Mouse (Mus musculus) limb, embryonic 10.5 days (tissue): ENCODE results near the gene Ppif. TPM values are rescaled to one million over a fixed set of nuclear protein-coding genes. Genes with fewer than 3 reads are reported as not detected.

Experiments used
- DNase-seq: peaks from one replicate; pipeline ENCODE4 v3.0.0-alpha.2; 2017; ENCODE audit warnings: low spot score
- H3K27ac ChIP-seq: fragments of 300-500 bp; sonication (generic); 2 replicates; pipeline ENCODE4 v1.5.1; 2016; ENCODE audit warnings: mild to moderate bottlenecking
- H3K27me3 ChIP-seq: fragments of 300-500 bp; sonication (generic); 2 replicates; pipeline ENCODE4 v1.6.1; 2016; ENCODE audit warnings: low read depth, mild to moderate bottlenecking; ENCODE audit not compliant: poor library complexity, severe bottlenecking
- H3K36me3 ChIP-seq: fragments of 300-500 bp; sonication (generic); 2 replicates; pipeline ENCODE4 v1.6.1; 2016; ENCODE audit warnings: mild to moderate bottlenecking, moderate library complexity
- H3K4me1 ChIP-seq: fragments of 300-500 bp; sonication (generic); 2 replicates; pipeline ENCODE4 v1.6.1; 2016
- H3K4me3 ChIP-seq: fragments of 300-500 bp; sonication (generic); 2 replicates; pipeline ENCODE4 v1.5.1; 2016; ENCODE audit warnings: mild to moderate bottlenecking, moderate library complexity
- H3K9me3 ChIP-seq: fragments of 300-500 bp; sonication (generic); replicated peaks from 2 replicates; pipeline ENCODE4 v1.6.1; 2016; ENCODE audit warnings: mild to moderate bottlenecking
- WGBS: fragments of 180-500 bp; shearing (Covaris S2); methylation state at CpG from one replicate; pipeline ENCODE4 v1.1.7; 2016; 5-methylcytosine and 5-hydroxymethylcytosine counted together
- polyA plus RNA-seq: library from polyadenylated mRNA; unstranded; fragments of >200 nt; fragmentation: Nextera tagmentation; extraction: Ambion mirVana; gene quantifications from 2 replicates; pipeline ENCODE4 v1.2.1, GENCODE M21; 2016

Ppif gene
- polyA plus RNA-seq, 1 experiment from 2014 or later, result 56.8 TPM

DNA sequence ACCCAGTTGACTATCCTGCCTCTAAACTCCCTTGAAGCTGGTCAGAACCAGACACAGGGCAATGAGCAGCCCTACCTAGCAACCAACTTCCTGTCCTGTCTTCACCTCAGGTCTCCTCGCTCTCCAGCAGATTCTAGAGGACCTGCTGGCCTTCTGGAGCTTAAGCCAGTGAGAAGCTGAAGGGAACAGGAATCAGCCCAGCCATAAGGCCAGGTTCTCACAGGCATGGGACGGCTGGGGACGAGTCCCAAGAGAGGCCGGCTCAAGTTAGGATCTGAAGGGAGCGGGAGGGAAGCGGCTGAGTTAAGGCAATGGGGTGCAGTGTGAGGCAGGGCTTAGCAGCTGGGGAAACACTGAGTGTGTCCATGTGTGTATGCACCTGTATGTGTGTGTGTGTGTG, 52.4 kb downstream of the Ppif start:
- peaks cover 37% of the 10 kb centered on the region for H3K36me3 ChIP-seq
- peaks cover 54% of the 10 kb centered on the region for H3K4me1 ChIP-seq
- no peaks in the 10 kb centered on the region for H3K9me3 ChIP-seq
- H3K27ac ChIP-seq, result no peak overlapping the region
- DNase-seq, result no peak
- WGBS, result 93% methylated on average over 6 of the region's 6 CpGs
- no peak overlapping the region for H3K4me3 ChIP-seq
- no peaks in the 10 kb centered on the region for H3K27me3 ChIP-seq

DNA sequence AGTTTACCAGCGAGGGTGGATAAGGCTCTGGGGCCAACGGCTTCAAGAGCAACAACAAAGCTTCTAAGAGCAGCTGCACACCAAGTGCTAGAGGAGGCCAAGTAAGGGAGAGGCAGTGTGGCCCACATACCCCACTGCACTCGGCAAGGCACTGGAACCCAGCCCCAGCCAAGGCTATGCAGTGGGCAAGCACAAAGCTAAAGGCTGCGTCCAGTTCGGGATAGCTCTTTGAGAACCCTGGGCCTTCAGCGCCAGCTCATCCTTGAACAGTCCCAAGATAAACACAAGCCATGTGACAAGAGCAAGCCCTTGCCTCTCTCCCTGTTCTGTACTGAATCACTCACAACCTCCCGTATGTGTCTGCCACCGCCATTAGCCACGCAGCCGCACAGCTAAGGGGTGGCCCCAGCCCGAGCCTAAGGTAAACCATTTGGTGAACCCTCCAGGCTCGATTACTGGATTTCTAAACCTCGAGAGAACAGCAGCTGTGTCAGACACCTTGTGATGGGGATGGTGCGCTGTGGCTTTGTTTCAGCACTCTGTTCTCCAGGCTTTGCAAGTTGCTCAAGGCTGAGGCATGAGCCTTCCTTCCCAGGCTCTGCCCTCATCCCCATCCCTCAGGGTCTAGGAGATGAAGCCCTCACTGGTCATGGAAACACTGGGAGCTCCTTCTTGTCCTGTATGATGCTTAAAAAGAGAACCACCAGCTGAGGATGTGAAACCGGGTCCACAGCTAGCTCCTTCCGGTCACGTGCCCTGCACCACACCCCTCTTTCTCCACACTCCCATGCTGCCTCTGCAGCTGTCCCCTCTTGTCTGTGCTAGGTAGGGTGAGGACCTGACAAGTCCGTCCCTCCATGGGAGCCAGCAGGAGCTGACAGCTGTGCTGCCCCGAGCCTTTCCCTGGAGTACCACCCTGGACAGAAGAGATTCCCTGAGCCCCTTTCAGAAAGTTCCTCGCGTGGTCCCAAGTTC, 53.3 kb downstream of the Ppif start:
- no peak overlapping the region for H3K4me3 ChIP-seq
- peaks cover 51% of the 10 kb centered on the region for H3K4me1 ChIP-seq
- 84% methylated on average over 21 of the region's 21 CpGs for WGBS
- DNase-seq, result no peak
- H3K9me3 ChIP-seq, result no peaks in the 10 kb centered on the region
- H3K27ac ChIP-seq, result peak overlapping the region; percentile 84
- no peaks in the 10 kb centered on the region for H3K27me3 ChIP-seq
- H3K36me3 ChIP-seq, result peaks cover 45% of the 10 kb centered on the region

DNA sequence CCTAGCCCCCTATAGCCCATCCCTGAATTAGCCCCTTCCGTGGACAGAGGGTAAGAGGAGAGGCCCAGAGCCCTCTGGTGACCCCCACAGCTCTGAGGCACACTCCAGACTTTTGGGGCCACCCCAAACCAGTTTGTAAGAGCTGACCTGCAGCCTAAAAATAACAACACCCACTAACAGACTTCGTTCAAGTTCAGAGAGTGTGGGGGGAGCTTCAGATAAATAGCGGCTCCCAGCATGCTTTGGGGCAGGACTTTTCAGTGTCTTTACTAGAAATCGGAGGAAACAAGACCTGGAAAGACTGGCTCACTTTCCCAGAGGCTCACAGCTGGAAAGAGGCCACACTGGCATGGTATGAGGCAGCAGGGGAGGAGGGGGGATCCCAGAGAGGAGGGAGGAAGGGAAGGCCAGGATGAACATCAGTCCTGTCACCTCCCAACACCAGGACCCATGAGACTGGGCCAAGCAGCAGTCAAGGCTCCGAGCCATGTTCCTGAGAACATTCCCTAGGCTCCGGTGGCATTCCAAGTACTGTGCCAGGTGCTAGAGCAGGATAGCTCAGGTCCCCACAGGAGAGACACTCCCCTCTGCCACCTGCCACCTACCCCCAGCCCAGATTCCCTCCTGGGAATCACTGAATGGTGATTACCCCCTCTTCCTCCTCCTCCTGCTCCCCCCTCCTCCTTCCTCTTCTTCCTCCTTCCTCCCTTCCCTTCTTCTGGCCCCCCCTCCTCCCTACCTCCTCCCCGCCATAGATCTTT, 54.2 kb downstream of the Ppif start:
- H3K27ac ChIP-seq, result peak overlapping the region; percentile 84
- no peak for DNase-seq

DNA sequence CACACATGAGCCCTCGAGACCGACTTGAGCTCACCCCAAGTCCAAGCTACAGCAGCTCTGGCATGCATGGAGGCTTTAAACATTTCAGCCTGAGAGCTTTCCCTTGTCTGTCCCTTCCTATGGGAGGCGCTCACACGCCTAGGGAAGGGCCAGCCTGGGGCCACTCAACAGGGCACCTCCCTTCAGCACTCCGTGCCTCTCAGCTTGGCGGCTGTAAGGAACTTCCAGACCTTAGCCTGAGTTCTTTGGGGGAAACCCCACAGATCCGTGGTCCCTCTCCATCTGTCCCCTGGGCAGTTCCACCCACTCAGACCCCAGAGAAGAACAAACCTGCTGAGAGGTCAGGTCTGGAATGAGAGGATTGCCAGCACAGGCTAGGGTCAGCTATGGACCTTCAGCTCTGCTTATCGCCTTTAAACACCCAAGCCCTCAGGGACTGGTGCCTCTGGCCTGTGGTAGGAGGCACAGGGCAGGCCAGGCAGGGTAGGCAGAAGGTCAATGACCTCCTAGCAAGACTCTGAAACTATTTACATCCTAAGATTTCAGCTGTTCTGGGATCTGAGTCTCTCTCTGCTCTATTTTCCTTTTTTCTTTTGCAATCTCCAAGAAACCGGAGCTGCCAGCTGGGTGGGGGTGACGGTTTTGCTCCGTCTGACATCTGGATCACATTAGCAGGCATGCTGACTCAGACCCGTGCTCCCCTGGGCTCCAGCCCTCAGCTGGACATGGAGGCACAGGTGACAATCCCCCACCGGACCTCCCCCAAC, 55.4 kb downstream of the Ppif start:
- peak; percentile 82 for DNase-seq
- 19% methylated on average over 13 of the region's 13 CpGs for WGBS
- Histone ChIP-seq H3K27me3 (no peaks in the 10 kb centered on the region), H3K9me3 (no peaks in the 10 kb centered on the region), H3K36me3 (peaks cover 45% of the 10 kb centered on the region), H3K27ac (peak overlapping the region; percentile 84), H3K4me3 (peak overlapping the region; percentile 20), H3K4me1 (peaks cover 57% of the 10 kb centered on the region)

More for the DNA sequence above, 54.2 kb downstream of the Ppif start:
- WGBS, result 78% methylated on average over 7 of the region's 7 CpGs
- H3K4me3 ChIP-seq, result no peak overlapping the region
- peaks cover 53% of the 10 kb centered on the region for H3K4me1 ChIP-seq
- peaks cover 49% of the 10 kb centered on the region for H3K36me3 ChIP-seq
- H3K27me3 ChIP-seq, result no peaks in the 10 kb centered on the region
- no peaks in the 10 kb centered on the region for H3K9me3 ChIP-seq

Other genes with a start within 250 kb of the Ppif start
- gene Zmiz1, start 235.0 kb upstream of the Ppif start, polyA plus RNA-seq, result 43.8 and 55.5 TPM in 2 replicates
- 9.9 and 17.0 TPM in 2 replicates for gene Zcchc24, start 74.9 kb downstream of the Ppif start, polyA plus RNA-seq
- gene Anxa11, start 148.0 kb downstream of the Ppif start, polyA plus RNA-seq, result 3.7 and 6.4 TPM in 2 replicates
- gene Plac9a, start 208.9 kb downstream of the Ppif start, polyA plus RNA-seq, result not detected in 2 replicates
- gene Tmem254a, start 233.5 kb downstream of the Ppif start, polyA plus RNA-seq, result 1.9 and 3.4 TPM in 2 replicates
- not detected in 2 replicates for gene Cphx1, start 244.2 kb downstream of the Ppif start, polyA plus RNA-seq